Mouse (Mus musculus): ENCODE measurements around the gene Gm10283. TPM values are rescaled to one million over a fixed set of nuclear protein-coding genes. Genes with fewer than 3 reads are reported as not detected.

Gene Gm10283
- total RNA-seq, 2 experiments from 2014 or later = not detected

Other genes starting within 250 kb of the Gm10283 start
- gene Aadat, start 2.7 kb upstream of the Gm10283 start, total RNA-seq (2021) = under 1 TPM in 1 of 2 experiments, not detected in 1; 0.21 TPM
- gene Mfap3l, start 129.6 kb upstream of the Gm10283 start, total RNA-seq (2021) = 10 to 100 TPM in 1 of 2 experiments, 1 to 10 TPM in 1; 9.9 to 10.3 TPM

Measured in gastrocnemius, postnatal 4 days (tissue).